Mouse (Mus musculus) kidney, postnatal 36 days (tissue): ENCODE results near the gene Stmn1.
"Not testable (repeated sequence)": the region's sequence is repeated elsewhere in the genome, so short reads cannot be mapped to it uniquely, and the experiment has no call there.

Source experiments
- DNase-seq, 2 experiments: peaks; one replicate each; pipeline ENCODE4 v3.0.0; 2021 to 2022; ENCODE audit warnings: mixed read lengths in 2 of 2

Gene Stmn1

GRCm38 (mm10) chr4:134489986-134490665, 22.0 kb downstream of the Stmn1 start:
- DNase-seq = peak; percentile 68 to 78

- peak in 1 of 2 experiments; percentile 39 for DNase-seq
These were observed 23.6 kb downstream of the Stmn1 start for GRCm38 (mm10) chr4:134491716-134492115.

GRCm38 (mm10) chr4:134494161-134494560, 26.0 kb downstream of the Stmn1 start:
- DNase-seq = not testable (repeated sequence)

GRCm38 (mm10) chr4:134494780-134495545, 26.8 kb downstream of the Stmn1 start:
- peak in 1 of 2 experiments; percentile 13 for DNase-seq

GRCm38 (mm10) chr4:134495546-134495923, 27.4 kb downstream of the Stmn1 start:
- peak in 1 of 2 experiments; percentile 8 for DNase-seq

- peak; percentile 87 to 88 for DNase-seq
These were observed 28.6 kb downstream of the Stmn1 start, which contains the start of gene Paqr7 for GRCm38 (mm10) chr4:134496595-134497210. Gene Paqr7 (plus strand): TSS chr4:134496697.

- DNase-seq = no peak
These were observed 29.1 kb downstream of the Stmn1 start for GRCm38 (mm10) chr4:134497223-134497622.

GRCm38 (mm10) chr4:134497986-134498731, 30.0 kb downstream of the Stmn1 start:
- no peak for DNase-seq

- DNase-seq = not testable (repeated sequence)
These were observed 30.9 kb downstream of the Stmn1 start for GRCm38 (mm10) chr4:134498983-134499382.

GRCm38 (mm10) chr4:134501095-134501494, 33.0 kb downstream of the Stmn1 start:
- DNase-seq = peak in 1 of 2 experiments; percentile 16

- DNase-seq = no peak
These were observed 35.7 kb downstream of the Stmn1 start for GRCm38 (mm10) chr4:134503686-134504357.

GRCm38 (mm10) chr4:134505303-134505789, 37.2 kb downstream of the Stmn1 start:
- DNase-seq = no peak

GRCm38 (mm10) chr4:134505966-134506594, 38.0 kb downstream of the Stmn1 start:
- DNase-seq = no peak

- no peak for DNase-seq
These were observed 38.6 kb downstream of the Stmn1 start for GRCm38 (mm10) chr4:134506713-134507112.

- no peak for DNase-seq
These were observed 42.3 kb downstream of the Stmn1 start for GRCm38 (mm10) chr4:134510396-134510795.

- peak; percentile 93 to 99 for DNase-seq
These were observed 42.8 kb downstream of the Stmn1 start, which contains the start of gene Aunip for GRCm38 (mm10) chr4:134510845-134511411. Gene Aunip (plus strand): TSS chr4:134510999.

- no peak for DNase-seq
These were observed 43.6 kb downstream of the Stmn1 start for GRCm38 (mm10) chr4:134511730-134512129.

GRCm38 (mm10) chr4:134512798-134513197, 44.7 kb downstream of the Stmn1 start:
- peak; percentile 83 to 88 for DNase-seq

- DNase-seq = no peak
These were observed 46.3 kb downstream of the Stmn1 start for GRCm38 (mm10) chr4:134514309-134514930.

GRCm38 (mm10) chr4:134515614-134516013, 47.5 kb downstream of the Stmn1 start:
- DNase-seq = no peak

GRCm38 (mm10) chr4:134516981-134517380, 48.9 kb downstream of the Stmn1 start:
- peak; percentile 37 to 62 for DNase-seq
